Mouse (Mus musculus): ENCODE measurements around the gene Ntmt1. TPM values are rescaled to one million over a fixed set of nuclear protein-coding genes. Genes with fewer than 3 reads are reported as not detected.
A peak's percentile ranks its signal among the peaks of the same experiment; 100 is the strongest.

The Ntmt1 gene
- total and polyA plus RNA-seq, 2 experiments from 2014 or later, result 67.2 to 87.8 TPM

GRCm38 (mm10) chr2:30863574-30863973, 55.9 kb downstream of the Ntmt1 start:
- Histone ChIP-seq H3K4me2 (ENCODE audit: low read depth, low read length) (no peak overlapping the region), H3K27ac (ENCODE audit: low read depth) (no peak overlapping the region)

GRCm38 (mm10) chr2:30864968-30865381, 57.3 kb downstream of the Ntmt1 start:
- peaks cover 5% of the 10 kb centered on the region; the same call in 1 of the 2 replicates for H3K4me1 ChIP-seq (ENCODE audit: control insufficient read depth, insufficient read depth)
- peak overlapping the region; percentile 28; the same call in 1 of the 2 replicates for H3K9ac ChIP-seq (replicated peaks; ENCODE audit: low read depth, low read length)
- H3K4me3 ChIP-seq (ENCODE audit: low read depth, low read length), result peak overlapping the region; percentile 29; the same call in 1 of the 2 replicates
- peaks cover 3% of the 10 kb centered on the region; the same call in 1 of the 2 replicates for H3K27me3 ChIP-seq (ENCODE audit: control insufficient read depth, insufficient read depth, low read length)
- H3K36me3 ChIP-seq (replicated peaks; ENCODE audit: control insufficient read depth, insufficient read depth, low read length), result no peaks in the 10 kb centered on the region
- DNase-seq (ENCODE audit: low spot score) (no peak), ATAC-seq (ENCODE audit: insufficient read depth, low read depth) (no peak)
- peak overlapping the region; percentile 51 for H3K4me2 ChIP-seq (ENCODE audit: low read depth, low read length)
- 26% methylated on average over 35 of the region's 35 CpGs for WGBS
- TF ChIP-seq CTCF (IDR thresholded peaks at IDR 0.05; ENCODE audit: low read depth), result no peak
- H3K27ac ChIP-seq (ENCODE audit: low read depth), result no peak overlapping the region; the same call in 1 of the 2 replicates
- H3K9me3 ChIP-seq (replicated peaks; ENCODE audit: control insufficient read depth, low read length), result no peaks in the 10 kb centered on the region

More at GRCm38 (mm10) chr2:30863574-30863973, 55.9 kb downstream of the Ntmt1 start:
- WGBS, result 20% methylated on average over 9 of the region's 9 CpGs
- Histone ChIP-seq H3K4me1 (ENCODE audit: control insufficient read depth, insufficient read depth) (peaks cover 5% of the 10 kb centered on the region; the same call in 1 of the 2 replicates), H3K4me3 (ENCODE audit: low read depth, low read length) (no peak overlapping the region), H3K9me3 (replicated peaks; ENCODE audit: control insufficient read depth, low read length) (no peaks in the 10 kb centered on the region), H3K36me3 (replicated peaks; ENCODE audit: control insufficient read depth, insufficient read depth, low read length) (no peaks in the 10 kb centered on the region), H3K9ac (replicated peaks; ENCODE audit: low read depth, low read length) (no peak overlapping the region), H3K27me3 (ENCODE audit: control insufficient read depth, insufficient read depth, low read length) (peaks cover 3% of the 10 kb centered on the region; the same call in 1 of the 2 replicates)
- ATAC-seq (ENCODE audit: insufficient read depth, low read depth) (peak; percentile 62), DNase-seq (ENCODE audit: low spot score) (peak; percentile 43)
- TF ChIP-seq CTCF (IDR thresholded peaks at IDR 0.05; ENCODE audit: low read depth) (no peak), EP300 (IDR thresholded peaks at IDR 0.05; ENCODE audit: low read depth) (no peak)

GRCm38 (mm10) chr2:30865426-30865825, 57.8 kb downstream of the Ntmt1 start:
- ATAC-seq (ENCODE audit: insufficient read depth, low read depth) (no peak), DNase-seq (ENCODE audit: low spot score) (no peak)
- no peaks in the 10 kb centered on the region for H3K36me3 ChIP-seq (replicated peaks; ENCODE audit: control insufficient read depth, insufficient read depth, low read length)
- H3K4me1 ChIP-seq (ENCODE audit: control insufficient read depth, insufficient read depth), result peaks cover 5% of the 10 kb centered on the region; the same call in 1 of the 2 replicates
- TF ChIP-seq CTCF (IDR thresholded peaks at IDR 0.05; ENCODE audit: low read depth) (no peak), EP300 (IDR thresholded peaks at IDR 0.05; ENCODE audit: low read depth) (no peak)
- H3K4me3 ChIP-seq (ENCODE audit: low read depth, low read length), result no peak overlapping the region
- 59% methylated on average over 3 of the region's 3 CpGs for WGBS
- no peaks in the 10 kb centered on the region for H3K9me3 ChIP-seq (replicated peaks; ENCODE audit: control insufficient read depth, low read length)
- H3K4me2 ChIP-seq (ENCODE audit: low read depth, low read length), result no peak overlapping the region
- no peak overlapping the region for H3K27ac ChIP-seq (ENCODE audit: low read depth)
- no peak overlapping the region for H3K9ac ChIP-seq (replicated peaks; ENCODE audit: low read depth, low read length)
- peaks cover 3% of the 10 kb centered on the region; the same call in 1 of the 2 replicates for H3K27me3 ChIP-seq (ENCODE audit: control insufficient read depth, insufficient read depth, low read length)

- TF ChIP-seq CTCF (IDR thresholded peaks at IDR 0.05; ENCODE audit: low read depth), result no peak
- no peak for TF ChIP-seq EP300 (IDR thresholded peaks at IDR 0.05; ENCODE audit: low read depth)
- no peak overlapping the region for H3K4me2 ChIP-seq (ENCODE audit: low read depth, low read length)
- no peak overlapping the region for H3K27ac ChIP-seq (ENCODE audit: low read depth)
- DNase-seq (ENCODE audit: low spot score), result no peak
- ATAC-seq (ENCODE audit: insufficient read depth, low read depth), result no peak
- 72% methylated on average over 8 of the region's 8 CpGs for WGBS
- peaks cover 1% of the 10 kb centered on the region; the same call in 1 of the 2 replicates for H3K4me1 ChIP-seq (ENCODE audit: control insufficient read depth, insufficient read depth)
- no peak overlapping the region for H3K4me3 ChIP-seq (ENCODE audit: low read depth, low read length)
- no peaks in the 10 kb centered on the region for H3K27me3 ChIP-seq (ENCODE audit: control insufficient read depth, insufficient read depth, low read length)
- H3K9me3 ChIP-seq (replicated peaks; ENCODE audit: control insufficient read depth, low read length), result no peaks in the 10 kb centered on the region
- H3K36me3 ChIP-seq (replicated peaks; ENCODE audit: control insufficient read depth, insufficient read depth, low read length), result no peaks in the 10 kb centered on the region
- no peak overlapping the region for H3K9ac ChIP-seq (replicated peaks; ENCODE audit: low read depth, low read length)
Observed at GRCm38 (mm10) chr2:30870863-30871262, 63.2 kb downstream of the Ntmt1 start.

Other genes with a start within 250 kb of the Ntmt1 start
- gene Cstad, start 212.8 kb upstream of the Ntmt1 start, total RNA-seq (2014; rRNA removed; ENCODE audit: low replicate concordance), result not detected in 2 replicates
- 3.1 and 3.6 TPM in 2 replicates for gene Cstad, start 212.8 kb upstream of the Ntmt1 start, polyA plus RNA-seq (2015; fragmentation: Nextera tagmentation; extraction: Ambion mirVana)
- 1.5 and 4.1 TPM in 2 replicates for gene 1700001O22Rik, start 4.2 kb upstream of the Ntmt1 start, total RNA-seq (2014; rRNA removed; ENCODE audit: low replicate concordance)
- gene 1700001O22Rik, start 4.2 kb upstream of the Ntmt1 start, polyA plus RNA-seq (2015; fragmentation: Nextera tagmentation; extraction: Ambion mirVana), result 1.9 and 2.0 TPM in 2 replicates
- 16.2 and 20.0 TPM in 2 replicates for gene Asb6, start 22.5 kb downstream of the Ntmt1 start, total RNA-seq (2014; rRNA removed; ENCODE audit: low replicate concordance)
- 12.4 and 13.0 TPM in 2 replicates for gene Asb6, start 22.5 kb downstream of the Ntmt1 start, polyA plus RNA-seq (2015; fragmentation: Nextera tagmentation; extraction: Ambion mirVana)
- 8.0 and 24.0 TPM in 2 replicates for gene Prrx2, start 27.1 kb downstream of the Ntmt1 start, total RNA-seq (2014; rRNA removed; ENCODE audit: low replicate concordance)
- gene Prrx2, start 27.1 kb downstream of the Ntmt1 start, polyA plus RNA-seq (2015; fragmentation: Nextera tagmentation; extraction: Ambion mirVana), result 3.6 and 4.1 TPM in 2 replicates
- gene Ptges, start 122.0 kb downstream of the Ntmt1 start, total RNA-seq (2014; rRNA removed; ENCODE audit: low replicate concordance), result 1.1 and 1.5 TPM in 2 replicates
- 1.2 and 1.4 TPM in 2 replicates for gene Ptges, start 122.0 kb downstream of the Ntmt1 start, polyA plus RNA-seq (2015; fragmentation: Nextera tagmentation; extraction: Ambion mirVana)
- 39.8 and 45.4 TPM in 2 replicates for gene Tor1b, start 145.1 kb downstream of the Ntmt1 start, total RNA-seq (2014; rRNA removed; ENCODE audit: low replicate concordance)
- 19.0 and 20.4 TPM in 2 replicates for gene Tor1b, start 145.1 kb downstream of the Ntmt1 start, polyA plus RNA-seq (2015; fragmentation: Nextera tagmentation; extraction: Ambion mirVana)
- gene Tor1a, start 160.1 kb downstream of the Ntmt1 start, total RNA-seq (2014; rRNA removed; ENCODE audit: low replicate concordance), result 27.1 and 43.9 TPM in 2 replicates
- 32.7 and 35.0 TPM in 2 replicates for gene Tor1a, start 160.1 kb downstream of the Ntmt1 start, polyA plus RNA-seq (2015; fragmentation: Nextera tagmentation; extraction: Ambion mirVana)
- 7.6 and 13.8 TPM in 2 replicates for gene BC005624, start 174.4 kb downstream of the Ntmt1 start, total RNA-seq (2014; rRNA removed; ENCODE audit: low replicate concordance)
- 21.1 and 23.7 TPM in 2 replicates for gene BC005624, start 174.4 kb downstream of the Ntmt1 start, polyA plus RNA-seq (2015; fragmentation: Nextera tagmentation; extraction: Ambion mirVana)
- gene Usp20, start 174.5 kb downstream of the Ntmt1 start, total RNA-seq (2014; rRNA removed; ENCODE audit: low replicate concordance), result 78.4 and 81.7 TPM in 2 replicates
- 27.6 and 31.2 TPM in 2 replicates for gene Usp20, start 174.5 kb downstream of the Ntmt1 start, polyA plus RNA-seq (2015; fragmentation: Nextera tagmentation; extraction: Ambion mirVana)

Data from heart, postnatal 0 days (tissue).